Mouse (Mus musculus) MEL (cell line): Measurements from ENCODE around the gene Zfp994.
"Not testable (repeated sequence)": the region's sequence is repeated elsewhere in the genome, so short reads cannot be mapped to it uniquely, and the experiment has no call there.

Source experiments
- CTCF ChIP-seq, 3 experiments: IDR thresholded peaks in 2 of 3; conservative IDR thresholded peaks in 1 of 3; 2 replicates each; pipeline ENCODE4 v1.5.1; 2011 to 2012; ENCODE audit warnings: low read length in 3 of 3, low read depth in 2 of 3, mild to moderate bottlenecking in 2 of 3, improper control_type of control experiment in 1 of 3, inconsistent platforms in 1 of 3, mixed read lengths in 1 of 3, moderate library complexity in 1 of 3; ENCODE audit not compliant: control insufficient read depth in 1 of 3, insufficient read depth in 1 of 3, poor library complexity in 1 of 3, severe bottlenecking in 1 of 3
- POLR2AphosphoS5 ChIP-seq: IDR thresholded peaks from 2 replicates; pipeline ENCODE4 v1.6.1; 2012; ENCODE audit warnings: low read depth, borderline replicate concordance, mild to moderate bottlenecking, inconsistent platforms, low read length, moderate library complexity, mixed read lengths
- SIN3A ChIP-seq: IDR thresholded peaks from 2 replicates; pipeline ENCODE4 v1.6.1; 2012; ENCODE audit warnings: low read length, improper control_type of control experiment, inconsistent platforms

- not testable (repeated sequence) for TF ChIP-seq POLR2AphosphoS5; CTCF (IDR thresholded peaks at IDR 0.05 in 2 of 3, conservative IDR thresholded peaks at IDR 0.05 in 1 of 3; ENCODE audit: control insufficient read depth in 1 of 3, insufficient read depth in 1 of 3, low read depth in 2 of 3, low read length in 3 of 3, poor library complexity in 1 of 3, severe bottlenecking in 1 of 3)
- peak; percentile 58 for TF ChIP-seq SIN3A
Measured at GRCm38 (mm10) chr17:22225422-22226012, at the start of gene Zfp994.
